Mouse (Mus musculus): ENCODE measurements around the gene Soga1. TPM values are rescaled to one million over a fixed set of nuclear protein-coding genes. Genes with fewer than 3 reads are reported as not detected.

Gene Soga1
- polyA plus RNA-seq, 1 experiment from 2014 or later: 0.65 TPM

- 84% methylated on average over 49 of the region's 50 CpGs for WGBS
- Histone ChIP-seq H3K27ac (replicated peaks) (no peak overlapping the region), H3K4me2 (replicated peaks; ENCODE audit: low read depth) (no peak overlapping the region), H3K4me3 (ENCODE audit: low read depth, low read length) (no peak overlapping the region), H3K36me3 (ENCODE audit: control insufficient read depth, insufficient read depth, low read length) (peaks cover 18% of the 10 kb centered on the region), H3K9ac (ENCODE audit: low read length) (no peak overlapping the region), H3K27me3 (ENCODE audit: control insufficient read depth, insufficient read depth, low read length) (no peaks in the 10 kb centered on the region), H3K4me1 (replicated peaks; ENCODE audit: control insufficient read depth, insufficient read depth) (no peaks in the 10 kb centered on the region), H3K9me3 (ENCODE audit: control insufficient read depth, low read length) (no peaks in the 10 kb centered on the region)
- DNase-seq (ENCODE audit: low spot score): no peak
- no peak for TF ChIP-seq EP300 (optimal IDR thresholded peaks at IDR 0.05)
- peak; percentile 49 for TF ChIP-seq CTCF (IDR thresholded peaks at IDR 0.05; ENCODE audit: low read depth)
- ATAC-seq (ENCODE audit: low FRiP score, low TSS enrichment): peak; percentile 48; the same call in 1 of the 2 replicates
Measured at GRCm38 (mm10) chr2:157039900-157040648, 39.0 kb downstream of the Soga1 start.

- TF ChIP-seq CTCF (IDR thresholded peaks at IDR 0.05; ENCODE audit: low read depth): no peak
- TF ChIP-seq EP300 (optimal IDR thresholded peaks at IDR 0.05): no peak
- Histone ChIP-seq H3K4me2 (replicated peaks; ENCODE audit: low read depth) (no peak overlapping the region), H3K4me3 (ENCODE audit: low read depth, low read length) (no peak overlapping the region), H3K27ac (replicated peaks) (no peak overlapping the region), H3K4me1 (replicated peaks; ENCODE audit: control insufficient read depth, insufficient read depth) (no peaks in the 10 kb centered on the region), H3K36me3 (ENCODE audit: control insufficient read depth, insufficient read depth, low read length) (peaks cover 18% of the 10 kb centered on the region), H3K9me3 (ENCODE audit: control insufficient read depth, low read length) (no peaks in the 10 kb centered on the region), H3K9ac (ENCODE audit: low read length) (no peak overlapping the region), H3K27me3 (ENCODE audit: control insufficient read depth, insufficient read depth, low read length) (no peaks in the 10 kb centered on the region)
- DNase-seq (ENCODE audit: low spot score) (no peak), ATAC-seq (ENCODE audit: low FRiP score, low TSS enrichment) (no peak)
- WGBS: 86% methylated on average over 9 of the region's 9 CpGs
Measured at GRCm38 (mm10) chr2:157037303-157037702, 41.8 kb downstream of the Soga1 start.

- DNase-seq (ENCODE audit: low spot score): no peak
- Histone ChIP-seq H3K9me3 (ENCODE audit: control insufficient read depth, low read length) (no peaks in the 10 kb centered on the region), H3K9ac (ENCODE audit: low read length) (no peak overlapping the region), H3K4me3 (ENCODE audit: low read depth, low read length) (no peak overlapping the region), H3K36me3 (ENCODE audit: control insufficient read depth, insufficient read depth, low read length) (peaks cover 18% of the 10 kb centered on the region), H3K27me3 (ENCODE audit: control insufficient read depth, insufficient read depth, low read length) (no peaks in the 10 kb centered on the region), H3K4me2 (replicated peaks; ENCODE audit: low read depth) (no peak overlapping the region), H3K4me1 (replicated peaks; ENCODE audit: control insufficient read depth, insufficient read depth) (no peaks in the 10 kb centered on the region), H3K27ac (replicated peaks) (no peak overlapping the region)
- 83% methylated on average over 8 of the region's 8 CpGs for WGBS
- no peak for TF ChIP-seq EP300 (optimal IDR thresholded peaks at IDR 0.05)
- TF ChIP-seq CTCF (IDR thresholded peaks at IDR 0.05; ENCODE audit: low read depth): no peak
- ATAC-seq (ENCODE audit: low FRiP score, low TSS enrichment): no peak
Measured at GRCm38 (mm10) chr2:157036400-157036799, 42.7 kb downstream of the Soga1 start.

GRCm38 (mm10) chr2:157035371-157035770 lies 43.7 kb downstream of the Soga1 start:
- 88% methylated on average over 7 of the region's 7 CpGs for whole genome bisulfite sequencing

DNA sequence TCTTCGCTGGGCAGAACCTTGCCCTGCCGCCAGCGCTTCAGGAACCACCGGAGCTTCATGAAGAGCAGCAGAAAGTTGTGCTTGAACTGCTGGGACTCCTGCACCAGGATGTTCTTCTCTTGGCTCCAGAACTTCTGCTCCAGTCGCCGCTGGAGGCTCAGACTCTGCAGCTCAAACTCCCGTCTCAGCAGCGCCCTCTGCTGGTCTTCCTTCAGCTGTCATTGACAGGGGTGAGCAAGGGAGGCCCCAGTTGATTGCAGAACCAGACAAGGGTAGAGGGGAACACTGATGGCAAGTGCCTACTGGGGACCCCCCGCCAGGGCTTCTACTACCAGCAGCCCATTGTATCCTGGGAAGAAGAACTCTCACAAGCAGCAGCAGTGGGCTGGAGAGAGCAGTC lies 48.2 kb downstream of the Soga1 start:
- Histone ChIP-seq H3K9me3 (ENCODE audit: control insufficient read depth, low read length) (no peaks in the 10 kb centered on the region), H3K4me2 (replicated peaks; ENCODE audit: low read depth) (no peak overlapping the region), H3K27ac (replicated peaks) (no peak overlapping the region), H3K36me3 (ENCODE audit: control insufficient read depth, insufficient read depth, low read length) (peaks cover 32% of the 10 kb centered on the region), H3K27me3 (ENCODE audit: control insufficient read depth, insufficient read depth, low read length) (no peaks in the 10 kb centered on the region), H3K9ac (ENCODE audit: low read length) (no peak overlapping the region), H3K4me1 (replicated peaks; ENCODE audit: control insufficient read depth, insufficient read depth) (no peaks in the 10 kb centered on the region), H3K4me3 (ENCODE audit: low read depth, low read length) (no peak overlapping the region)
- ATAC-seq (ENCODE audit: low FRiP score, low TSS enrichment) (peak; percentile 68; the same call in 1 of the 2 replicates), DNase-seq (ENCODE audit: low spot score) (peak; percentile 88)
- TF ChIP-seq EP300 (optimal IDR thresholded peaks at IDR 0.05): no peak
- peak; percentile 92 for TF ChIP-seq CTCF (IDR thresholded peaks at IDR 0.05; ENCODE audit: low read depth)
- 41% methylated on average over 9 of the region's 9 CpGs for WGBS

More at GRCm38 (mm10) chr2:157035371-157035770, 43.7 kb downstream of the Soga1 start:
- Histone ChIP-seq H3K4me2 (replicated peaks; ENCODE audit: low read depth) (no peak overlapping the region), H3K27me3 (ENCODE audit: control insufficient read depth, insufficient read depth, low read length) (no peaks in the 10 kb centered on the region), H3K4me1 (replicated peaks; ENCODE audit: control insufficient read depth, insufficient read depth) (no peaks in the 10 kb centered on the region), H3K9ac (ENCODE audit: low read length) (no peak overlapping the region), H3K9me3 (ENCODE audit: control insufficient read depth, low read length) (no peaks in the 10 kb centered on the region), H3K27ac (replicated peaks) (no peak overlapping the region), H3K4me3 (ENCODE audit: low read depth, low read length) (no peak overlapping the region), H3K36me3 (ENCODE audit: control insufficient read depth, insufficient read depth, low read length) (peaks cover 14% of the 10 kb centered on the region)
- no peak for ATAC-seq (ENCODE audit: low FRiP score, low TSS enrichment)
- TF ChIP-seq CTCF (IDR thresholded peaks at IDR 0.05; ENCODE audit: low read depth): no peak
- TF ChIP-seq EP300 (optimal IDR thresholded peaks at IDR 0.05): no peak
- no peak for DNase-seq (ENCODE audit: low spot score)

GRCm38 (mm10) chr2:157028261-157028660 lies 50.8 kb downstream of the Soga1 start:
- Histone ChIP-seq H3K27ac (replicated peaks) (no peak overlapping the region), H3K9ac (ENCODE audit: low read length) (no peak overlapping the region), H3K27me3 (ENCODE audit: control insufficient read depth, insufficient read depth, low read length) (no peaks in the 10 kb centered on the region), H3K4me2 (replicated peaks; ENCODE audit: low read depth) (no peak overlapping the region), H3K36me3 (ENCODE audit: control insufficient read depth, insufficient read depth, low read length) (peaks cover 41% of the 10 kb centered on the region), H3K4me3 (ENCODE audit: low read depth, low read length) (no peak overlapping the region), H3K4me1 (replicated peaks; ENCODE audit: control insufficient read depth, insufficient read depth) (no peaks in the 10 kb centered on the region), H3K9me3 (ENCODE audit: control insufficient read depth, low read length) (0 out of 2 replicates have a peak, but pooled peaks cover 4% of the 10 kb centered on the region)
- ATAC-seq (ENCODE audit: low FRiP score, low TSS enrichment): no peak
- DNase-seq (ENCODE audit: low spot score): no peak
- WGBS: 98% methylated on average over 4 of the region's 4 CpGs
- TF ChIP-seq EP300 (optimal IDR thresholded peaks at IDR 0.05) (no peak), CTCF (IDR thresholded peaks at IDR 0.05; ENCODE audit: low read depth) (no peak)

Data from stomach, postnatal 0 days (tissue).